Mouse (Mus musculus) ovary, adult 18-20 months (tissue): Measurements from ENCODE around the gene Sox1.

ENCODE experiments used
- DNase-seq: peaks from one replicate; pipeline ENCODE4 v3.0.0; 2022; ENCODE audit warnings: low spot score, mixed read lengths

Gene Sox1

GRCm38 (mm10) chr8:12425906-12426305 lies 30.8 kb downstream of the Sox1 start:
- no peak for DNase-seq

- no peak for DNase-seq
These were observed 32.3 kb downstream of the Sox1 start for GRCm38 (mm10) chr8:12427346-12427745.

GRCm38 (mm10) chr8:12427886-12428799 lies 33.0 kb downstream of the Sox1 start:
- DNase-seq: no peak

- no peak for DNase-seq
These were observed 33.8 kb downstream of the Sox1 start for GRCm38 (mm10) chr8:12428931-12429330.

GRCm38 (mm10) chr8:12429601-12430172 lies 34.6 kb downstream of the Sox1 start:
- no peak for DNase-seq

- no peak for DNase-seq
These were observed 35.2 kb downstream of the Sox1 start for GRCm38 (mm10) chr8:12430173-12430899.

GRCm38 (mm10) chr8:12430900-12431737 lies 36.0 kb downstream of the Sox1 start:
- DNase-seq: no peak

- DNase-seq: no peak
These were observed 36.6 kb downstream of the Sox1 start for GRCm38 (mm10) chr8:12431738-12432055.

GRCm38 (mm10) chr8:12432546-12432945 lies 37.5 kb downstream of the Sox1 start:
- DNase-seq: no peak

- DNase-seq: no peak
These were observed 39.7 kb downstream of the Sox1 start for GRCm38 (mm10) chr8:12434771-12435170.

GRCm38 (mm10) chr8:12438021-12438420 lies 42.9 kb downstream of the Sox1 start:
- DNase-seq: no peak

- no peak for DNase-seq
These were observed 43.9 kb downstream of the Sox1 start for GRCm38 (mm10) chr8:12439044-12439443.

GRCm38 (mm10) chr8:12439846-12440245 lies 44.8 kb downstream of the Sox1 start:
- DNase-seq: no peak

- no peak for DNase-seq
These were observed 45.9 kb downstream of the Sox1 start for GRCm38 (mm10) chr8:12440997-12441396.

- no peak for DNase-seq
These were observed 50.2 kb downstream of the Sox1 start for GRCm38 (mm10) chr8:12445258-12445657.

GRCm38 (mm10) chr8:12445926-12446680 lies 51.0 kb downstream of the Sox1 start:
- no peak for DNase-seq
